Mouse (Mus musculus): ENCODE data around the gene Las1l.

- TF ChIP-seq GATA1 (IDR thresholded peaks at IDR 0.05; ENCODE audit: low read length) (no peak), TAL1 (IDR thresholded peaks at IDR 0.05; ENCODE audit: low read length) (no peak)
These were observed 6.6 kb upstream of the Las1l start for GRCm38 (mm10) chrX:95963366-95963765.

Measured in erythroblast, embryonic 14.5 days (primary cell).